Mouse (Mus musculus): ENCODE measurements around the gene Kifap3. TPM values are rescaled to one million over a fixed set of nuclear protein-coding genes. Genes with fewer than 3 reads are reported as not detected.

Gene Kifap3
- polyA plus RNA-seq, 1 experiment from 2014 or later, result 18.0 TPM

Other genes starting within 250 kb of the Kifap3 start
- not detected in 2 replicates for gene Mettl11b, start 54.4 kb upstream of the Kifap3 start, polyA plus RNA-seq (2015; fragmentation: Nextera tagmentation; extraction: Ambion mirVana)
- 9.5 and 10.8 TPM in 2 replicates for gene Scyl3, start 149.5 kb downstream of the Kifap3 start, polyA plus RNA-seq (2015; fragmentation: Nextera tagmentation; extraction: Ambion mirVana)
- 12.2 and 13.1 TPM in 2 replicates for gene BC055324, start 215.2 kb downstream of the Kifap3 start, polyA plus RNA-seq (2015; fragmentation: Nextera tagmentation; extraction: Ambion mirVana)
- gene Mettl18, start 215.3 kb downstream of the Kifap3 start, polyA plus RNA-seq (2015; fragmentation: Nextera tagmentation; extraction: Ambion mirVana), result 7.1 and 7.4 TPM in 2 replicates

All from heart, embryonic 16.5 days (tissue).